Mouse (Mus musculus) layer of hippocampus, postnatal 10 days (tissue): ENCODE measurements at regions not wholly inside any gene's neighbourhood (a gene's known extent, or its start where the extent isn't known, plus 50 kb on each side); places are given as distances from the start of the nearest gene placed in this dataset.

Source experiments
- DNase-seq, 2 experiments: peaks; one replicate each; pipeline ENCODE4 v3.0.0; 2021; ENCODE audit warnings: low spot score in 2 of 2

GRCm38 (mm10) chr15:59954345-59954744, 62.1 kb downstream of the 4933412E24Rik start:
- peak; percentile 53 to 71 for DNase-seq

GRCm38 (mm10) chr15:59953857-59954256, 62.6 kb downstream of the 4933412E24Rik start:
- no peak for DNase-seq

- DNase-seq, result no peak
Measured at GRCm38 (mm10) chr15:59950617-59951216, 65.7 kb downstream of the 4933412E24Rik start.

GRCm38 (mm10) chr15:59945208-59945607, 71.2 kb downstream of the 4933412E24Rik start:
- no peak for DNase-seq

- no peak for DNase-seq
Measured at GRCm38 (mm10) chr15:59936486-59936885, 79.9 kb downstream of the 4933412E24Rik start.

GRCm38 (mm10) chr15:59913860-59914259, 102.6 kb downstream of the 4933412E24Rik start:
- DNase-seq, result no peak

- DNase-seq, result no peak
Measured at GRCm38 (mm10) chr15:59908300-59908699, 108.1 kb downstream of the 4933412E24Rik start.

- DNase-seq, result no peak
Measured at GRCm38 (mm10) chr15:59905832-59906797, 110.3 kb downstream of the 4933412E24Rik start.

- DNase-seq, result no peak
Measured at GRCm38 (mm10) chr15:59904741-59905140, 111.7 kb downstream of the 4933412E24Rik start.

GRCm38 (mm10) chr15:59888996-59889395, 127.4 kb downstream of the 4933412E24Rik start:
- DNase-seq, result no peak

- DNase-seq, result no peak
Measured at GRCm38 (mm10) chr15:59888131-59888459, 128.3 kb downstream of the 4933412E24Rik start.

- no peak for DNase-seq
Measured at GRCm38 (mm10) chr15:59887381-59888130, 128.9 kb downstream of the 4933412E24Rik start.

- DNase-seq, result no peak
Measured at GRCm38 (mm10) chr15:59886036-59886435, 130.4 kb downstream of the 4933412E24Rik start.

- DNase-seq, result no peak
Measured at GRCm38 (mm10) chr15:59882444-59882843, 134.0 kb downstream of the 4933412E24Rik start.

- no peak for DNase-seq
Measured at GRCm38 (mm10) chr15:59880426-59880825, 136.0 kb downstream of the 4933412E24Rik start.

- DNase-seq, result no peak
Measured at GRCm38 (mm10) chr15:59879311-59879710, 137.1 kb downstream of the 4933412E24Rik start.

GRCm38 (mm10) chr15:59876279-59876742, 140.1 kb downstream of the 4933412E24Rik start:
- DNase-seq, result peak in 1 of 2 experiments; percentile 17

GRCm38 (mm10) chr15:59866701-59867100, 149.7 kb downstream of the 4933412E24Rik start:
- no peak for DNase-seq

- peak in 1 of 2 experiments; percentile 32 for DNase-seq
Measured at GRCm38 (mm10) chr15:59864746-59865499, 151.5 kb downstream of the 4933412E24Rik start.

GRCm38 (mm10) chr15:59852271-59853000, 164.0 kb downstream of the 4933412E24Rik start:
- DNase-seq, result no peak
